ENCODE assay signal across 8 mouse cellular contexts in the genomic region with DNA sequence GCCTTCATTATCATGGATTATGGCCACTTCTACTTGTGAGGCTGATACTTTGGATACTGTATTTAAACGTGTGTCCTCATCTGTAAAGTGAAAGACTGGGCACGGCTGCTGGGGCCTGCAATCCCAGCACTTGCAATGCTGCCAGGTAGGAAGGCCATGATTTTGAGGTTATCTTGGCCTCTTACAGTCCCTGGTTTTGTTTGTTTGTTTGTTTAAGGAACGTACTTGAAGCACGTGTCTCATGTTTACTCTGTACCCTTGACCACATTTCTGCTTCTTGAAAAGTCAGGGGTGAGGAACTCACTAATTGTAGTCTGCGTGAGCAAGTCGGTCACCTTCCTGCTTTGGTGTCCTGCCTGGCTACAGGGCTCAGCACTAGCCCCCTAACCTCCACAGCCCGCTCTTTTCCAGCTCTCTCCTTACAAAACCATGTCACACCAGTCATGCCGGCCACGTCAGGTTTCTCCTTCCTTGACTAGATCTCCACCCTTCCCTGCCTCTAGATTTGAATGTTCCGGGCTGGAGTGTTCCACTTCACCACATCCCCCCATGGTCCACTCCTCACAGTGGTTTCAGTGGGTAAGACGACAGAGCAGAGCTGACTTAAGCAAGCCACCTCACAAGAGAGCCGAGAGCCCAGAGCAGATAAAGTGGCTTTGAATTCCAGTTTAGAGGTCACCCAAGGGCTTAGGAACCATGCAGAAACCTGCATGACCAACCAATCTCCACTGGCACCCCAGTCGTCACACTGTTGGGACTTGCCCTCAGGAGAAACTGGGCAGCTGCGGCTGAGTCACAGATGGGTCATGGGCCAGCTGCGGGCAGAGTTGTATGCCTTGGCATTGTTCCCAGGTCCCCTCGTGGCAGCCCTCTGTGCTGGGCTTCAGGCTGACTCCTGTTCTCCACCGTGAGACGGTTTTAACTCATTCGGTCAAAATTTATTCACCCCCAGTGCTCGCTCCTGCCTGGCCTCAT. TPM values are rescaled to one million over a fixed set of nuclear protein-coding genes. Genes with fewer than 3 reads are reported as not detected.
DNase-seq lines count a peak whose midpoint lies in the region; ATAC-seq and TF ChIP-seq lines count a peak whose summit lies in the region.

No protein-coding gene starts in this region.

- no peak overlapping the region for H3K4me3 ChIP-seq in lung, embryonic 14.5 days (ENCODE audit: low read depth, low read length)
- H3K4me3 ChIP-seq in lung, adult 2 months (replicated peaks; ENCODE audit: extremely low read depth, low read depth, low read length), result no peak overlapping the region
- no peak overlapping the region for H3K4me3 ChIP-seq in embryonic fibroblast, embryonic 13.5 days (ENCODE audit: insufficient read depth, low read length)
- H3K4me3 ChIP-seq in forebrain, embryonic 15.5 days, result no peak overlapping the region

- H3K4me2 ChIP-seq in lung, embryonic 14.5 days, result no peak overlapping the region
- no peak overlapping the region for H3K4me2 ChIP-seq in forebrain, embryonic 15.5 days (replicated peaks)

- H3K9me3 ChIP-seq in lung, embryonic 14.5 days (ENCODE audit: low read depth, low read length), result no peaks in the 10 kb centered on the region
- no peaks in the 10 kb centered on the region for H3K9me3 ChIP-seq in forebrain, embryonic 15.5 days

- DNase-seq in cerebellum, adult 11-12 months, result peak; percentile 30
- no peak for DNase-seq in cerebellum, adult 8-10 months
- peak; percentile 41 for DNase-seq in lung, embryonic 14.5 days
- no peak for DNase-seq in lung, adult 2 months
- DNase-seq in kidney, postnatal 10 days, result peak; percentile 84

- no peak overlapping the region for H3K9ac ChIP-seq in lung, embryonic 14.5 days
- no peak overlapping the region for H3K9ac ChIP-seq in forebrain, embryonic 15.5 days (replicated peaks)

- no peak for TF ChIP-seq POLR2A in lung, adult 2 months (IDR thresholded peaks at IDR 0.05; ENCODE audit: borderline replicate concordance, extremely low read depth, low read depth, low read length)
- TF ChIP-seq POLR2A in embryonic fibroblast, embryonic 13.5 days (IDR thresholded peaks at IDR 0.05; ENCODE audit: low read depth, low read length), result no peak

- no peak for ATAC-seq in lung, embryonic 14.5 days (ENCODE audit: insufficient read depth)
- no peak for ATAC-seq in forebrain, embryonic 15.5 days (replicated peaks)
- ATAC-seq in frontal cortex, adult (ENCODE audit: low TSS enrichment), result no peak

- 58% methylated on average over 20 of the region's 20 CpGs for WGBS in lung, embryonic 14.5 days
- 59% methylated on average over 20 of the region's 20 CpGs for WGBS in lung, adult 2 months
- WGBS in forebrain, embryonic 15.5 days, result 75% methylated on average over 20 of the region's 20 CpGs

- H3K36me3 ChIP-seq in lung, embryonic 14.5 days (ENCODE audit: insufficient read depth), result no peaks in the 10 kb centered on the region
- peaks cover 27% of the 10 kb centered on the region for H3K36me3 ChIP-seq in forebrain, embryonic 15.5 days

- no peak for TF ChIP-seq CTCF in lung, embryonic 14.5 days (IDR thresholded peaks at IDR 0.05; ENCODE audit: low read depth)
- TF ChIP-seq CTCF in lung, adult 2 months (IDR thresholded peaks at IDR 0.05; ENCODE audit: insufficient read depth, low read length), result no peak
- TF ChIP-seq CTCF in embryonic fibroblast, embryonic 13.5 days (IDR thresholded peaks at IDR 0.05; ENCODE audit: borderline replicate concordance, insufficient read depth, low read length), result no peak

- no peaks in the 10 kb centered on the region; the same call in 1 of the 2 replicates for H3K27me3 ChIP-seq in lung, embryonic 14.5 days (ENCODE audit: insufficient read depth, low read length)
- H3K27me3 ChIP-seq in forebrain, embryonic 15.5 days, result no peaks in the 10 kb centered on the region

- H3K4me1 ChIP-seq in lung, embryonic 14.5 days (ENCODE audit: insufficient read depth), result peaks cover 26% of the 10 kb centered on the region
- H3K4me1 ChIP-seq in lung, adult 2 months (ENCODE audit: control insufficient read depth, insufficient read depth, low read length), result peaks cover 11% of the 10 kb centered on the region
- H3K4me1 ChIP-seq in embryonic fibroblast, embryonic 13.5 days (ENCODE audit: control insufficient read depth, insufficient read depth, low read length), result peaks cover 27% of the 10 kb centered on the region
- peaks cover 24% of the 10 kb centered on the region for H3K4me1 ChIP-seq in forebrain, embryonic 15.5 days

- no peak overlapping the region for H3K27ac ChIP-seq in lung, embryonic 14.5 days (ENCODE audit: low read depth)
- H3K27ac ChIP-seq in embryonic fibroblast, embryonic 13.5 days (ENCODE audit: insufficient read depth, low read length), result peak overlapping the region; percentile 56
- H3K27ac ChIP-seq in forebrain, embryonic 15.5 days (replicated peaks), result no peak overlapping the region

RNA-seq across cellular contexts. Expression of a gene that starts 37.3 kb away (rescaled TPM):
- 25.4 and 27.1 TPM in 2 replicates for polyA plus RNA-seq in lung, embryonic 14.5 days (2014; fragmentation: Nextera tagmentation; extraction: Ambion mirVana)
- polyA plus RNA-seq in lung, adult 2 months (2012; rRNA removed), result 55.5 and 57.0 TPM in 2 replicates
- polyA plus RNA-seq in embryonic fibroblast, embryonic 13.5 days (2011; ENCODE audit: insufficient read length, low read depth, missing spikeins), result 6.9 and 8.0 TPM in 2 replicates
- 89.0 and 89.6 TPM in 2 replicates for polyA plus RNA-seq in forebrain, embryonic 15.5 days (2015; fragmentation: Nextera tagmentation; extraction: Ambion mirVana)

Comparison
In these comparisons a context has a peak if more than half of its experiments do, and no peak if none do; other contexts are left out.
1. DNase-seq: peak in cerebellum, adult 11-12 months (single experiment), lung, embryonic 14.5 days (single experiment) and kidney, postnatal 10 days (single experiment); none in cerebellum, adult 8-10 months (single experiment) and lung, adult 2 months (single experiment).